Mouse (Mus musculus) CD4-positive, CD25-positive, alpha-beta regulatory T cell, adult 4 months (primary cell): ENCODE results near the gene Col12a1. TPM values are rescaled to one million over a fixed set of nuclear protein-coding genes. Genes with fewer than 3 reads are reported as not detected.
A peak's percentile ranks its signal among the peaks of the same experiment; 100 is the strongest.
"Not testable (repeated sequence)": the region's sequence is repeated elsewhere in the genome, so short reads cannot be mapped to it uniquely, and the experiment has no call there.

Experiments used
- ATAC-seq: one replicate; pipeline ENCODE4 v1.8.0; 2017
- polyA plus RNA-seq, 2 experiments: library from polyadenylated mRNA; unstranded; fragments of 100-300 nt; shearing (Covaris generic); gene quantifications; one replicate each; pipeline ENCODE4 v1.2.1; 2017

Col12a1 gene
- polyA plus RNA-seq, 2 experiments from 2014 or later: not detected

- ATAC-seq: no peak
Measured at GRCm38 (mm10) chr9:79689342-79689741, 29.3 kb downstream of the Col12a1 start.

GRCm38 (mm10) chr9:79687227-79687626 lies 31.4 kb downstream of the Col12a1 start:
- ATAC-seq: no peak

- ATAC-seq: peak; percentile 92
Measured at GRCm38 (mm10) chr9:79686049-79686448, 32.6 kb downstream of the Col12a1 start.

- no peak for ATAC-seq
Measured at GRCm38 (mm10) chr9:79680453-79681240, 38.0 kb downstream of the Col12a1 start.

- ATAC-seq: not testable (repeated sequence)
Measured at GRCm38 (mm10) chr9:79668806-79669205, 49.8 kb downstream of the Col12a1 start.

GRCm38 (mm10) chr9:79653327-79654150 lies 65.1 kb downstream of the Col12a1 start:
- ATAC-seq: no peak

GRCm38 (mm10) chr9:79648587-79648986 lies 70.0 kb downstream of the Col12a1 start:
- no peak for ATAC-seq

- ATAC-seq: no peak
Measured at GRCm38 (mm10) chr9:79645757-79646156, 72.9 kb downstream of the Col12a1 start.

GRCm38 (mm10) chr9:79639430-79640090 lies 79.1 kb downstream of the Col12a1 start:
- no peak for ATAC-seq

GRCm38 (mm10) chr9:79637879-79638278 lies 80.8 kb downstream of the Col12a1 start:
- ATAC-seq: no peak

- no peak for ATAC-seq
Measured at GRCm38 (mm10) chr9:79634076-79634475, 84.6 kb downstream of the Col12a1 start.

- ATAC-seq: no peak
Measured at GRCm38 (mm10) chr9:79631186-79631585, 87.4 kb downstream of the Col12a1 start.

- no peak for ATAC-seq
Measured at GRCm38 (mm10) chr9:79618839-79619597, 99.6 kb downstream of the Col12a1 start.

GRCm38 (mm10) chr9:79617336-79617735 lies 101.3 kb downstream of the Col12a1 start:
- ATAC-seq: no peak

GRCm38 (mm10) chr9:79616040-79616439 lies 102.6 kb downstream of the Col12a1 start:
- ATAC-seq: no peak

GRCm38 (mm10) chr9:79610286-79610685 lies 108.3 kb downstream of the Col12a1 start:
- ATAC-seq: no peak

GRCm38 (mm10) chr9:79609661-79610060 lies 109.0 kb downstream of the Col12a1 start:
- no peak for ATAC-seq

GRCm38 (mm10) chr9:79608795-79609194 lies 109.8 kb downstream of the Col12a1 start:
- no peak for ATAC-seq

GRCm38 (mm10) chr9:79608062-79608531 lies 110.5 kb downstream of the Col12a1 start:
- no peak for ATAC-seq

- ATAC-seq: no peak
Measured at GRCm38 (mm10) chr9:79606122-79606521, 112.5 kb downstream of the Col12a1 start.

GRCm38 (mm10) chr9:79605722-79606121 lies 112.9 kb downstream of the Col12a1 start:
- ATAC-seq: no peak

- no peak for ATAC-seq
Measured at GRCm38 (mm10) chr9:79604546-79604945, 114.1 kb downstream of the Col12a1 start.
